ENCODE assay signal across 8 mouse cellular contexts in the genomic region with DNA sequence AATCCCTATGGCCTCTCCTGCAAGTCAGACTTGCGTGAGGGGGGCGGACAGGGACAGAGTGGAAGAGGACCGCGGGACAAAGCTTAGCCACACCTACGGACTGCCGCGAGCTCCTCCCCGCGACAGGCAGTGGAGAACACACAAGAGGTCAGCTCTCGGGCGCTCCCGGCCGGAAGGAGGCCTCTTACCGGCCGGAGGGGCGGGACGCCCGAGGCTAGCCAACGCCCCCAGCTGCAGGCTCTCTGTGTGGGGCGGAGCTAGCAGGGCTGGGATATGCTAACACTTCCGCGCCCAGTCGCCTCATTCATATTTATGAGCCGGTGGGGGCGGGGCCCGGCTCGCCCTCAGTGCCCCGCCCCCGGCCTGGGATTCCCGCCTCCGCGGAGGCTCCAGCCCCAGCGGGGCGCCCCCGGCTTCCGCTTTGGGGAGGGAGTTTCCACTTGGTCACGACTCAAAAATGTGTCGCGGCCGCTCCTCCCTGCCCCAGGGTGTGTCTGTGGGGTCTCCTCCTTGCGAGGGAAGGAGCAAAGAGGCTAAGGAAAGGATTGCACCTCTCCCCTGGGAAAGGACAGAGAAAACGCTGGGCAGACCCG. TPM values are rescaled to one million over a fixed set of nuclear protein-coding genes. Genes with fewer than 3 reads are reported as not detected.
A peak's percentile ranks its signal among the peaks of the same experiment; 100 is the strongest.
DNase-seq lines count a peak whose midpoint lies in the region; ATAC-seq and TF ChIP-seq lines count a peak whose summit lies in the region.

No protein-coding gene starts in this region.

- peak overlapping the region; percentile 95 for H3K27ac ChIP-seq in ES-Bruce4 (ENCODE audit: insufficient read depth, low read length)
- H3K27ac ChIP-seq in forebrain, embryonic 13.5 days: peak overlapping the region; percentile 73
- peak overlapping the region; percentile 64 for H3K27ac ChIP-seq in liver, postnatal 0 days (ENCODE audit: low read depth)
- peak overlapping the region; percentile 69 for H3K27ac ChIP-seq in neural tube, embryonic 14.5 days (ENCODE audit: low read depth, low read length)

- H3K4me3 ChIP-seq in ES-Bruce4 (ENCODE audit: low read depth, low read length): peak overlapping the region; percentile 58
- H3K4me3 ChIP-seq in forebrain, embryonic 13.5 days: peak overlapping the region; percentile 51
- H3K4me3 ChIP-seq in liver, postnatal 0 days (ENCODE audit: low read depth, low read length): peak overlapping the region; percentile 47
- H3K4me3 ChIP-seq in neural tube, embryonic 14.5 days (ENCODE audit: low read depth, low read length): peak overlapping the region; percentile 44

- peak overlapping the region; percentile 47 for H3K9ac ChIP-seq in ES-Bruce4 (ENCODE audit: low read depth, poor library complexity, severe bottlenecking)
- peak overlapping the region; percentile 67 for H3K9ac ChIP-seq in forebrain, embryonic 13.5 days
- H3K9ac ChIP-seq in liver, postnatal 0 days (replicated peaks): peak overlapping the region; percentile 58
- peak overlapping the region; percentile 51 for H3K9ac ChIP-seq in neural tube, embryonic 14.5 days (replicated peaks; ENCODE audit: low read depth, low read length)

- TF ChIP-seq EP300 in ES-Bruce4 (IDR thresholded peaks at IDR 0.05; ENCODE audit: insufficient read depth, low read depth, low read length): 0 out of 2 replicates have a peak, but pooled peaks have one; percentile 44
- TF ChIP-seq EP300 in liver, postnatal 0 days (IDR thresholded peaks at IDR 0.05; ENCODE audit: low read depth): peak; percentile 56; the same call in 1 of the 2 replicates

- peaks cover 7% of the 10 kb centered on the region for H3K4me1 ChIP-seq in ES-Bruce4 (ENCODE audit: control insufficient read depth, insufficient read depth, low read length)
- H3K4me1 ChIP-seq in forebrain, embryonic 13.5 days: peaks cover 16% of the 10 kb centered on the region; the same call in 1 of the 2 replicates
- H3K4me1 ChIP-seq in liver, postnatal 0 days (ENCODE audit: insufficient read depth): peaks cover 24% of the 10 kb centered on the region
- peaks cover 5% of the 10 kb centered on the region for H3K4me1 ChIP-seq in neural tube, embryonic 14.5 days (ENCODE audit: control insufficient read depth, insufficient read depth, low read length)

- intact Hi-C loops in heart, postnatal 10 days (cut with DNase I): loop anchor here (2.0 kb wide), 1 partner anchor 24 kb away; no protein-coding TSS in a partner anchor

- H3K9me3 ChIP-seq in ES-Bruce4 (replicated peaks; ENCODE audit: control insufficient read depth, insufficient read depth, low read length, poor library complexity, severe bottlenecking): no peaks in the 10 kb centered on the region
- H3K9me3 ChIP-seq in forebrain, embryonic 13.5 days (replicated peaks): no peaks in the 10 kb centered on the region
- H3K9me3 ChIP-seq in liver, postnatal 0 days (ENCODE audit: low read length): no peaks in the 10 kb centered on the region
- no peaks in the 10 kb centered on the region for H3K9me3 ChIP-seq in neural tube, embryonic 14.5 days (ENCODE audit: control insufficient read depth, low read length)

- peak; percentile 98 to 99 for DNase-seq in heart, postnatal 10 days
- DNase-seq in large intestine, adult 2 months (ENCODE audit: low read depth, low spot score): peak; percentile 90
- DNase-seq in liver, postnatal 0 days: peak; percentile 97
- DNase-seq in testis, postnatal 10 days (ENCODE audit: low spot score): peak; percentile 98

- WGBS in forebrain, embryonic 13.5 days: under 1% methylated on average over 43 of the region's 43 CpGs
- WGBS in large intestine, adult 2 months: 1% methylated on average over 43 of the region's 43 CpGs
- WGBS in liver, postnatal 0 days (ENCODE audit: insufficient replicate concordance): 1% methylated on average over 42 of the region's 43 CpGs
- WGBS in neural tube, embryonic 14.5 days: under 1% methylated on average over 40 of the region's 43 CpGs

- peak; percentile 97 for ATAC-seq in cerebellum, adult (ENCODE audit: insufficient number of reproducible peaks, low FRiP score, low TSS enrichment)
- ATAC-seq in forebrain, embryonic 13.5 days: peak; percentile 99
- ATAC-seq in liver, postnatal 0 days: peak; percentile 100
- ATAC-seq in neural tube, embryonic 14.5 days (ENCODE audit: low read depth): peak; percentile 97

- peak; percentile 37 for TF ChIP-seq POLR2A in ES-Bruce4 (IDR thresholded peaks at IDR 0.05; ENCODE audit: insufficient read depth, low read length)

- no peaks in the 10 kb centered on the region for H3K27me3 ChIP-seq in ES-Bruce4 (ENCODE audit: control insufficient read depth, insufficient read depth, low read length, poor library complexity, severe bottlenecking)
- H3K27me3 ChIP-seq in forebrain, embryonic 13.5 days: no peaks in the 10 kb centered on the region
- no peaks in the 10 kb centered on the region for H3K27me3 ChIP-seq in liver, postnatal 0 days (ENCODE audit: insufficient read depth, low read length)
- H3K27me3 ChIP-seq in neural tube, embryonic 14.5 days (ENCODE audit: control insufficient read depth, insufficient read depth, low read length): no peaks in the 10 kb centered on the region

- no peaks in the 10 kb centered on the region for H3K36me3 ChIP-seq in ES-Bruce4 (ENCODE audit: control insufficient read depth, insufficient read depth, low read length, poor library complexity, severe bottlenecking)
- H3K36me3 ChIP-seq in forebrain, embryonic 13.5 days (ENCODE audit: poor library complexity, severe bottlenecking): peaks cover 10% of the 10 kb centered on the region
- H3K36me3 ChIP-seq in liver, postnatal 0 days (replicated peaks; ENCODE audit: insufficient read depth, low read length): no peaks in the 10 kb centered on the region
- no peaks in the 10 kb centered on the region for H3K36me3 ChIP-seq in neural tube, embryonic 14.5 days (ENCODE audit: control insufficient read depth, insufficient read depth, low read length)

- no peak for TF ChIP-seq CTCF in ES-Bruce4 (IDR thresholded peaks at IDR 0.05; ENCODE audit: low read depth, low read length)
- TF ChIP-seq CTCF in liver, postnatal 0 days (IDR thresholded peaks at IDR 0.05; ENCODE audit: low read depth): peak; percentile 39; the same call in 1 of the 2 replicates

- peak overlapping the region; percentile 62 for H3K4me2 ChIP-seq in forebrain, embryonic 13.5 days
- peak overlapping the region; percentile 74 for H3K4me2 ChIP-seq in liver, postnatal 0 days (ENCODE audit: low read depth, low read length)
- H3K4me2 ChIP-seq in neural tube, embryonic 14.5 days (ENCODE audit: low read depth, low read length): peak overlapping the region; percentile 59

RNA-seq across cellular contexts. Expression of a gene that starts 7.9 kb away (rescaled TPM):
- polyA plus RNA-seq in ES-Bruce4 (2011; ENCODE audit: insufficient read depth, insufficient read length, low read depth, missing spikeins): 31.2 and 34.8 TPM in 2 replicates
- polyA plus RNA-seq in forebrain, embryonic 13.5 days (2015; fragmentation: Nextera tagmentation; extraction: Ambion mirVana): 16.7 and 19.4 TPM in 2 replicates
- 10 to 100 TPM; 27.6 to 34.5 TPM for total RNA-seq in heart, postnatal 10 days (2021)
- polyA plus RNA-seq in large intestine, adult 2 months (2012; rRNA removed): 8.1 TPM in 2 replicates
- 1.7 and 1.9 TPM in 2 replicates for polyA plus RNA-seq in liver, postnatal 0 days (2015; fragmentation: Nextera tagmentation; extraction: Ambion mirVana)
- 13.2 and 20.3 TPM in 2 replicates for polyA plus RNA-seq in neural tube, embryonic 14.5 days (2014; fragmentation: Nextera tagmentation; extraction: Ambion mirVana)

RNA-seq across cellular contexts. Expression of a gene that starts 27.0 kb away (rescaled TPM):
- 19.3 and 21.2 TPM in 2 replicates for polyA plus RNA-seq in ES-Bruce4 (2011; ENCODE audit: insufficient read depth, insufficient read length, low read depth, missing spikeins)
- polyA plus RNA-seq in forebrain, embryonic 13.5 days (2015; fragmentation: Nextera tagmentation; extraction: Ambion mirVana): 15.7 and 17.3 TPM in 2 replicates
- 1 to 10 TPM; 4.1 to 4.3 TPM for total RNA-seq in heart, postnatal 10 days (2021)
- 11.1 and 13.2 TPM in 2 replicates for polyA plus RNA-seq in large intestine, adult 2 months (2012; rRNA removed)
- polyA plus RNA-seq in liver, postnatal 0 days (2015; fragmentation: Nextera tagmentation; extraction: Ambion mirVana): 3.9 and 5.6 TPM in 2 replicates
- 7.2 and 7.8 TPM in 2 replicates for polyA plus RNA-seq in neural tube, embryonic 14.5 days (2014; fragmentation: Nextera tagmentation; extraction: Ambion mirVana)

RNA-seq across cellular contexts. Expression of a gene that starts 38.2 kb away (rescaled TPM):
- 34.8 and 39.5 TPM in 2 replicates for polyA plus RNA-seq in ES-Bruce4 (2011; ENCODE audit: insufficient read depth, insufficient read length, low read depth, missing spikeins)
- polyA plus RNA-seq in forebrain, embryonic 13.5 days (2015; fragmentation: Nextera tagmentation; extraction: Ambion mirVana): 142 and 149 TPM in 2 replicates
- total RNA-seq in heart, postnatal 10 days (2021): 100 to 1,000 TPM in 1 of 2 experiments, 10 to 100 TPM in 1; 96.6 to 125 TPM
- 12.2 and 16.5 TPM in 2 replicates for polyA plus RNA-seq in large intestine, adult 2 months (2012; rRNA removed)
- polyA plus RNA-seq in liver, postnatal 0 days (2015; fragmentation: Nextera tagmentation; extraction: Ambion mirVana): 59.7 and 66.3 TPM in 2 replicates
- polyA plus RNA-seq in neural tube, embryonic 14.5 days (2014; fragmentation: Nextera tagmentation; extraction: Ambion mirVana): 179 and 194 TPM in 2 replicates

RNA-seq across cellular contexts. Expression of a gene that starts 45.0 kb away (rescaled TPM):
- 30.0 and 33.6 TPM in 2 replicates for polyA plus RNA-seq in ES-Bruce4 (2011; ENCODE audit: insufficient read depth, insufficient read length, low read depth, missing spikeins)
- polyA plus RNA-seq in forebrain, embryonic 13.5 days (2015; fragmentation: Nextera tagmentation; extraction: Ambion mirVana): 25.2 and 30.2 TPM in 2 replicates
- 1,000 to 10,000 TPM; 1,081 to 1,153 TPM for total RNA-seq in heart, postnatal 10 days (2021)
- 2.9 and 3.3 TPM in 2 replicates for polyA plus RNA-seq in large intestine, adult 2 months (2012; rRNA removed)
- 1.00 and 3.0 TPM in 2 replicates for polyA plus RNA-seq in liver, postnatal 0 days (2015; fragmentation: Nextera tagmentation; extraction: Ambion mirVana)
- 22.7 and 30.7 TPM in 2 replicates for polyA plus RNA-seq in neural tube, embryonic 14.5 days (2014; fragmentation: Nextera tagmentation; extraction: Ambion mirVana)

RNA-seq across cellular contexts. Expression of a gene that starts 53.1 kb away (rescaled TPM):
- 6.2 and 7.9 TPM in 2 replicates for polyA plus RNA-seq in ES-Bruce4 (2011; ENCODE audit: insufficient read depth, insufficient read length, low read depth, missing spikeins)
- polyA plus RNA-seq in forebrain, embryonic 13.5 days (2015; fragmentation: Nextera tagmentation; extraction: Ambion mirVana): 2.3 and 2.7 TPM in 2 replicates
- 10 to 100 TPM; 13.6 to 18.0 TPM for total RNA-seq in heart, postnatal 10 days (2021)
- 5.3 and 5.5 TPM in 2 replicates for polyA plus RNA-seq in large intestine, adult 2 months (2012; rRNA removed)
- polyA plus RNA-seq in liver, postnatal 0 days (2015; fragmentation: Nextera tagmentation; extraction: Ambion mirVana): 1.6 and 1.9 TPM in 2 replicates
- 4.4 and 6.3 TPM in 2 replicates for polyA plus RNA-seq in neural tube, embryonic 14.5 days (2014; fragmentation: Nextera tagmentation; extraction: Ambion mirVana)

Comparison
In these comparisons a context has a peak if more than half of its experiments do, and no peak if none do; other contexts are left out.
1. Peak in every context shown above with its lines: DNase-seq, ATAC-seq, H3K4me3 ChIP-seq and H3K27ac ChIP-seq.